Mouse (Mus musculus) megakaryocyte-erythroid progenitor cell, adult 5-6 weeks (primary cell): ENCODE measurements around the gene Igfn1. TPM values are rescaled to one million over a fixed set of nuclear protein-coding genes. Genes with fewer than 3 reads are reported as not detected.
A peak's percentile ranks its signal among the peaks of the same experiment; 100 is the strongest.

Experiments used
- ATAC-seq: replicated peaks from 2 replicates; pipeline ENCODE4 v1.8.0; 2016; ENCODE audit warnings: mild to moderate bottlenecking, inconsistent platforms; ENCODE audit not compliant: severe bottlenecking, poor library complexity, low FRiP score, low TSS enrichment
- total RNA-seq, 2 experiments: library from RNA; stranded (forward) in 1 of 2; stranded (reverse) in 1 of 2; fragments of 200-1000, 215-1000 nt in 1 of 2; fragments of >200 nt in 1 of 2; fragmentation: Nextera tagmentation in 1 of 2; gene quantifications; 2 replicates each; pipeline ENCODE4 v1.2.3; 2014 to 2017

Gene Igfn1
- total RNA-seq, 2 experiments from 2014 or later, result not detected

DNA sequence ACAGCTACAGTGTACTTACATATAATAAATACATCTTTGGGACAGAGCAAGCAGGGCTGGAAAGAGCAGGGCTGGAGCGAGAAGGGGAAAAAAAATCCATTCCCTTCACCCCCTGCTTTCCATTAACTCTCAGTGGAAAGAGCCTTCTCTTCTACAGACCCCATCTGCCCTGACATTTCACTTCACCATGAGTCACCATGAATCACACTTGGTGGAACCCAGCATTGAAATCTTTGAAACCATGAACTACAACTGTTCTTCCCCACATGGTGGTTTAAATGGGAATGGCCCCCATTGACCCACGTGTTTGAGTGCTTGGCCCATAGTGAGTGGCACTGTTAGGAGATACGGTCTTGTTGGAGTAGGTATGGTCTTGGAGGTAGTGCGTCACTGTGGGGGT, 4.1 kb upstream of the Igfn1 start:
- ATAC-seq, result no peak

DNA sequence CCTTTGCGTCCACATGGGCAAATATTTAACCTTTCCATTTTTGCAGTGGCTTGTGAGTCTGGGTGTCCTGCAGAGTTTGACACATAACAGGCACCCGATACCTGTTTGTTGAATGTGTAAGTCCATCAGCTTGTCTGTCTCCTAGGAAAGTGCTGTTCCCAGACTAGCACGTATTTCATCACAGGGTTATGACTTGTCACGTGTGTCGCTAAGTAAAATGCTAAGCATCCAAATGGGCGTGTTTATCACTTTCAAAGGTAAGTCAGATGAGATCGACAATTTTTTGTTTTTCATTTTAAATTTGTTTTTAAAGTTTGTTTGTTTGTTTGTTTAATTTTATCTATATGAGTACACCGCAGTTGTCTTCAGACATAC, 2.0 kb upstream of the Igfn1 start:
- ATAC-seq, result peak; percentile 13; the same call in 1 of the 2 replicates

DNA sequence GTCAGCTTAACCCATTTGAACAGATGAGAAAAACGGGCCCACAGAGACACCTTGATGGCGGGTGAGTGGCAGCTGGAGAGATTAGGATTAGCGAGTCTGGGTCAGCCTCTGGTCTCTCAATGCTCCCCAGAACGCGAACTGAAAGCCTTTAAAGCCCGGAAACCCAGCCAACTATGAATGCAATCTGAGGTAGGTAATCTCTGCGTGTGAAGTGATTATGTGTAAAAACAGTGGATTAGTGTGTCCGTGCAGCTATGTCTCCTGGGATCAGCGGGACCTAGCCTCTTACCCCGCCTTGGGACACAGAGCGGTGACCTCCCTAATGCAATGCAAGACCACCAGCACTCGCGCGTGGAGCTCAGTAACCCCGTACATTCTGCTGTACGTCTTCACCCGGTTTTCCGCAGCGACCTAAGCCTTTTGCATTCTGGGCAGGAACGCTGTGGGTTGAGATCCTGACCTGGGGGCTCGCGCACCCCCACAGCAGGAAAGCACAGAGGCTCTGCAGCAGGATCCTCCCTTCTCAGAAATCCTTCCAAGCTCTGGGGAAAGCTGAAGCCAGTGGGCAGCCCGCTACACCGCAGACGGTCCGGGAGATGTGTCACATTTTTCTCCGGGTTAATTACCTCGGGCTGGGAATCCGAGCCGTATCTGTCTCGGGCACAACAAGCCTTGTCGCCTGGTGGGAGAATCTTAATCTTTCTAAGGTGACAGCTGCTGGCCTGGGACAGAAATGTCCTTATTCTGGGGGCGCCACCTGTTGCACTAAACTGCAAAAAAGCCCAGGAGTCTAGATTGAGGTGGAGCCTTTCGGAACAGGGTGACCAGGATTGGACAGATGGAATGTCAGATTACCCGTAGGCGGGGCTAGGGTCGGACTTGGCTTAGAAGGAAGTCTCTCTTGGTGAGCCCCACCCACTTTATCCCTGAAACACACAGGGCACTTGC, 1.3 kb upstream of the Igfn1 start, which contains the start of gene Tmem9:
Tmem9 (plus strand) TSS at position 940 of the 948 bp plus-strand sequence.
- ATAC-seq, result peak; percentile 98

DNA sequence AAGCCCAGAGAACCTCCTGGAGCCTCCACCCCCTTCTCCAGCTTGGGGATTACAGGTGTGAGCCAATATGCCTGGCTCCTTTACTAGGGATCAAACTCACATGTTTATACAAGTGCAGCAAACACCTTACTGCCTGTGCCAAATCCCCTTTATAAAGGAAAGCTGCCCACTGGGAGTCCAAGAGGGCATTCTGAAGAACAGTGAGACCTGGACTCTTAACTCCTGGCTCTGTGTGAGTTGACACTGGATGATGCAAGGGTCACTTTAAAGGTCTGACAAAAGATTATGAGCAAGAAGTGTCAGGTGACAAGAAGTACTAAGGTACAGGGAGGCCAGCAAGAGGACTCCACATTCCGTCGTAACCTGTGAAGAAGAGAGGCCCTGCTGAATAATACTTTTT, 4.7 kb downstream of the Igfn1 start:
- ATAC-seq, result no peak

DNA sequence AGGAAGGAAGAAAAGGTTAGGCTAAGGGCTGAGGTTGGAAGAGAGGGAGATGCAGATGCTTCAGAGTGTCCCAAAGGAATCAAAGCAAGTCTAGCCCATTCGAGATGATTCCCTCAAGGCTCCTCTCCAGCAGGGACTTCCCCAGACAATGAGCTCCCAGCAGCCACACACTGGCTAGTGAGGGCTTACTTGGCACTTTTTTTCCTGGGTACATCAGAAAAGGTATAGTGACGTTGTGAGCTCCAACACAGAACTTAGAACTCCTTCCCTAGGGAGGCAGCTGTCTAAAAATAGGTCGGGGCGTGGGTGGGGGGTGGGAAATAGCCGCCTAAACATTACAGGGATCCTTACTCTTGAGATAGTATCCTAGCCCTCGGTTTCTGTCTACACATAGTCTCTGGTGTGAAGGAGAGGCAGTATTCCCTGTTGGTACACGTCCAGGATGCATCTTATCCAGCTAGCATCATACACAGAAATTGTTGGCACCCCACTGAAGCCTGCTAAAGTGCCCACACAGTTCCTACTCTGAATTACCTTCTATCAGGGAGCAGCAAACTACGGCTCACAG, 6.3 kb downstream of the Igfn1 start:
- no peak for ATAC-seq

DNA sequence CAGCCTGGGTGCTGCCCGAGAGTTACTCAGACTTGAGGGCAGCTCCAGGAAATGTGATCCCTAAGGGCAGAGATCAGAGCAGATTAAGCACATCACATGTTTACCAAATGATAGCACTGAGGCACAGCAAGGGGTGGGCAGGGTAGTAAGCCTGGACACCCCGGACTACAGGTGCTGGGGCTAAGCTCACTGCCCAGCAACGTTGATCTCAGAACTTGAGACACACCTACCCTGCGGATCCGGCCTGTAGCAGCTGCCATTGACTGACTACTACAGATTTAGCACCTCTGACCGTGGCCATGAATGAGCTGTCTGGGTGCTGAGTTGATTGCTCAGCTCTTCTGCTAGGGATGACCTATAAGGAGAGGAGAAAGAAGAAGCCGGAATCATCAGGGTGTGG, 8.6 kb downstream of the Igfn1 start:
- no peak for ATAC-seq

DNA sequence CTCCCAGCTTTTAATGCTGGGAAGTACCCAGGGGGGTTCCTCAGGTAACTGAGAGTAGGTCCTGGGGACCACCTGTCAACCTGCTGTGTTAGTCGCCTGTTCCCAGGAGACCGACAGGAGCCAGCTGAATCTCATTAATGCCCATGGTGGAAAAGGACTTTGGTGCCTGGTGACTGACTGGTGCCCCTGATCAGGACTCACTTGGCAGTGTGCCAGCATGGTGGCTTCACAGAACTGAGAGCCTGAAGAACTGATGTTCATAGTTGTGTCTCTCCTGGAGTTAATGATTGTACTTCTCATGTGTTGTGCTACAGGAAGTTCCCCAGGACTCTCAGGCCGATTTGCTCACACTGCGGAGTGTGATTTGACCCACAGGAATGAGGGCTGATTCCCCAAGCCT, 12.7 kb downstream of the Igfn1 start:
- no peak for ATAC-seq

DNA sequence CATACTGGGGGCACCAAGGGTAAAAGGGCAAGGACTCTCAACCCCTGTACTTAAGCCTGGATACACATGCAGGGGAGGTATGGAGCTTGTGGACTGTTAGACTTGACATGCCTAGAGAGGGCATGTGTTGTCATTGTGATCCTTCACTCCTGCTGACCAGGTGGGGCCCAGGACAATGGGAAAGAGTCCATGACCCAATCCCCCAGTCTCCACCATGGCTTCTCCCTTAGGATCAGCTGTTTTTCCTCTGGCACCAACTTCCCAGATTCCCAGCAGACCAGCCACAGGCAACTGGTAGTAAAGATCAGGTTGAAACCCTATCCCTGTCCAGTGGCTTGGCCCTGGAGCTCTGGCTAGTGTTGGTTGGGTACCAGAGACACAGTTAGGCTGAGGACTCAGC, 16.3 kb downstream of the Igfn1 start:
- no peak for ATAC-seq

DNA sequence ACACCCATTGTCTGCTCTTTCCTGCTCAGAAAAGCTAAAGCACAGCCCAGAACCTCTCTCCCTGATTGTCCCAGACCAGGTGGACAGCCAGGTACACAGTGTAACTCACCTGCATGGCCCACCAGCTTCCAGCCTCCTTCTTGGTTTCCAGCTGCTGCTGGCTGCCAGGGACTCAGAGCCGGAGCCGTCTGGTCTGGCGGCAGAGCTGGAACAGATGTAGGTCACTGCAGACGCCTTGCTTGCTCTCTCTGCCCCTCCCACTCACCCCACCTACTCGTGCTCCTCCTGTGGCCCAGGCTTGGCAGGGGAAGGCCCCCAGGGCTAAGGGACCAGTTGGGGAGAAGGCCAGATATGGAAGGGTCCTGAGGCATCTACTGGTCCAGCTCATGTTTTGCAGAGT, 22.0 kb downstream of the Igfn1 start:
- no peak for ATAC-seq

DNA sequence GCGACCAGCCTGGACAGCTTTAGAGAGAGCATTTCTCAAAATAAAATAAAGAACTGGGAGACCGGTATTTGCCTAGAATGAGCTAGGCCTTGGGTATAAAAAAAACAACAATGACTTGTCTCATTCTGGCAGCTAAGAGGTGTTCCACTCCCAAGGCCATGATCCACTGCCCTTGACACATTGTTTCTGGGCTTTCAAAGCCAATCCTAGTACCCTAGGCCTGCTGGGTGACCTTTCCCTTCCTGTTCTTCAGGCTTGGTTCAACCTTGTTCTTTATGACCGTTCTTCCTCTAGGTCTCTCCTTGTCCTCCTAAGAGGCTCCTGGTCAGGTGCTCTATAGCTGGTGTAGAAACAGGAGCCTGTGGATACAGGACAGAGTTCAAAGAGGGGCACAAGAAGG, 33.6 kb downstream of the Igfn1 start:
- no peak for ATAC-seq

DNA sequence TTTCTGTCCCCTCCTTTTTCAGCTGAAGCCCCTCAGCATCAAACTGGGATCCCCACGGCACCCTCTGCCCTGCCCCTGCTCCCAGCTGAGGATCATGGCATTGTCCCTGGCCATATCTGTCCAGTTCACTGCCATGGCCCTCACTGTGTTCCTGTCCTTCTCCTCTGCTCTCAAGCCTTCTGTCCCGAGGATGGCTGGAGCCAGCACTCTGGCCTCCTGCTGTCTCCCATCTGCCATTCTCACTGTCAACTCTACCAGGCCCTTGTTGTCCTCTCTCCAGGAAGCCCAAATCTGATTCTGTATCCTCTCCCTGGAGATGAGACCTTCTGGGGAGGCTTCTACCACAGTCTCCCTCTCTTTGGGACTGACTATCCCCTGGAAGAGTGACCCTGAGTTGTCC, 35.7 kb downstream of the Igfn1 start:
- no peak for ATAC-seq

DNA sequence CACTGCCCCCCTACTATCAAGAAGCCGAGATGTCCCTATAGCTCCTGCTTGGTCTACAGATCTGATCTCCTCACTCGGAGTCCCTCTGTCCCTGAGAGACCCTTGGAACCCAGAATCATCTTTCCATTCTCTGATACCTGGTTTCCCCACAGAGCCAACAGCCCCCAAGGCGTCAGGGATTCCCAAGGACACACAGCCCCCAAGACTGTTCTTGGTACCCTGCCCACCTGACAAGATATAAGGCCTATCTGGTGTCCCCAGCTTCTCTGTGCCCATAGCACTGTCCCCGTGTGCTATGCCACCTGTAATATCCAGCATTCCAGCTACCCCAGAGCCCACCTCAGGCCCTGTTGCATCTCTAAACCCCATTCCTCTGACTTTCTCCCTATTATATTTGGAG, 38.4 kb downstream of the Igfn1 start:
- ATAC-seq, result no peak

DNA sequence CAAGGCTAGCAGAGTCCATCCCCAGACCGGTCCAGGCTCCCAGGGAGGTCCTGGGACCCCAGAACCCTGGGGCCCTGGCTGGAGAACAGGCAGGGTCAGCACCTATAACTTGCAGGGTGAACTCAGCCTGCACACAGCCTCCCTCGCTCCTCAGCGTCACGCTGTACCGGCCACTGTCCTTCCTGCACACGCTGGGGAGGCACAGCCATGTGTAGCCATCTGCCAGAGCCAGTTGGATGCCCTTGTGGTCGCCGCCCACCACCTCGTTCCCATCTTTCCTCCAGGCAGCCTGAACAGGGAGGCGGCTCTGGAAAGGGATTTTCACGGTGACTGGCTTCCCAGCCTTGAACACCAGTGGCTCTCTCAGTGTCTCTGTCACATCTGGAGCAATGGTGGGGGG, 41.6 kb downstream of the Igfn1 start:
- ATAC-seq, result no peak

DNA sequence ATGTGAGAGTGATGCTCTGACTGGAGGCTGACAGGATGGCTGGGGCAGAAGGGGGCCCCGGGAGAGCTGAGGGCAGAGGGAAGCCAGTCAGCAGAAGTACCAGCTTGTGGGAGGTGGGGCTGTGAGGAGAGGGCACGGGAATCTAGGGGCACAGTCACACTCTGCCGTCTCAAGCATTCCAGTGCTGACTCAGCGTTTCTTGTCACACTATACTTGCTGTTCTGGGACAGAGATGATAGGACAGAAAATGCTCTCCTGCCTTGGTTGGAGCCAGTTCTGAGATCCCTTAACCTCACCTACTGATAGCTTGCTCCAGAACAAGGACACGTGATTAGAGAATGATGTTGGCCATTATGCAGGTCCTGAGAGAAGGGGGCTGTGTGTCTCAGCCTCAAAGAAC, 43.0 kb downstream of the Igfn1 start:
- no peak for ATAC-seq

DNA sequence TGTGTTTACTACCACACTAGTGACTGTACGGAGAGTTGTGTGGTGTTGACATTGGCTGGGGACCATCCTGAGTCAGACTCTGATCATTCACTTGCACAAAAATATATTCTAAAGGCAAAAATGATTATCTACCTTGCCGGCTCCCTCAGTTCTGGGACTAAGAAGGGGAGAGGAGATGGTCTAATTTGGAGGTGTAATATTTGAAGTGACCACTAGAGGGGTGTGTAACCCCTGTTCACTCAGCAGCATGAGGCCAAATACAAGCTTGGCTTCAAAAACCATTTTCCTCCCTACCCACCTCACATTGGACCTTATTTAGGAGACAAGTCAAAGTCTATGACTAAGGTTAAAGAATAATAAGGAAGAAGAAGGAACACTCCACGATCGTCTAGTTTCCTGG, 47.7 kb downstream of the Igfn1 start:
- peak; percentile 64 for ATAC-seq

DNA sequence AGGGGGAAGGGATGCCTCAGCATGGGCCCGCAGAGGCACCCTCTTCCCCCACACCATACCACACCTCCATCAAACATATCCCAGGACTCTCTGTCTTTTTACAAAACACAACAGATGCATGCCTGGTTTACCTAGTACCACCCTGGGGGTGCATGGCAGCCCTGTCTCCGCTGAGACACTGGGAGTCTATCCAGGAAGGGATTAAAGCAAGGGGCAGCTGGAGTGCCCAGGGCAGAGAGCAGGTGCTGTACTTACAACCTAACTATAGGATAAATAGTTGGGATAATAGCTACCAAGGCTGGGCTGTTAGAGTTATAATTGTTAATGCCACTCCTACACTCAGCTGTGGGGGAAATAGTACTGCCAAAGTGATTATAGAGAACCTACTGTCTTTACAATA, 57.3 kb downstream of the Igfn1 start:
- ATAC-seq, result no peak

DNA sequence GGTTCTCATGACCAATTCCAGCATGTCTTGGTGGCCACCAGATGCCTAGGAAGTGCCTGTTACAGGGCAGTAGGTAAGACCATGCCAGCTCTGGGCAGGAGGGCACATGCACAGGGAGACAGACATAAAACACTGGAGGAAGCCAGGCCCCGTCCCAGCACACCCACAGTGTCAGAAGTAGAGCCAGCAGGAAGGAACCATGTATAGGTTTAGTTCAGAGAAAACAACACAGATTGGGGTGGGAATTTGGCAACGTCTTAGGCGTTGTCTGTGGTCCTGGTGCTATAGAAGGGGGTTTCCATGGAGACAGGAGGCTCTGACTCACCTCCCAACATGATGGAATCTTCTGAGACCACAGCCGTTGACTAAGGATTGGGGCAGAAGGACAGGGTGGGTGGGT, 59.9 kb downstream of the Igfn1 start:
- no peak for ATAC-seq

DNA sequence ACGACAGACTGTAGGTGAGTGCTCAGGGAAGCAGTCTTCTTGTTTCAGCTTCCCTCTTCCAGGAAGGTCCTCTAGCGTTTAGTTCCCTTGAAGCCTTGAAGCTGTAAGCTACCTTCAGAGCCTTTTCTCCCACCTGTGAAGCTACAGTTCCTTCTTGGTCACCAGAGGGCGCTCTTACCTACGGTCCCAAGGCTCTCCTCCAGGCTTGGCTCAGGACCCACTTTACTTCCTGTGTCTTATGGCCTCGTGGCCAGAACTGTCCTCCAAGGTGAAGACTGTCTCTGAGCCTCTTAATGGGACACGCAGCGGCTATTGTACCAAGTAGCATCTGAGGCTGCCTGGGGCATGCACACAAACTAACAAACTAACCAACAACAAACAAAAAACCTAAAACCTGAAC, 60.4 kb downstream of the Igfn1 start:
- peak; percentile 52; the same call in 1 of the 2 replicates for ATAC-seq

DNA sequence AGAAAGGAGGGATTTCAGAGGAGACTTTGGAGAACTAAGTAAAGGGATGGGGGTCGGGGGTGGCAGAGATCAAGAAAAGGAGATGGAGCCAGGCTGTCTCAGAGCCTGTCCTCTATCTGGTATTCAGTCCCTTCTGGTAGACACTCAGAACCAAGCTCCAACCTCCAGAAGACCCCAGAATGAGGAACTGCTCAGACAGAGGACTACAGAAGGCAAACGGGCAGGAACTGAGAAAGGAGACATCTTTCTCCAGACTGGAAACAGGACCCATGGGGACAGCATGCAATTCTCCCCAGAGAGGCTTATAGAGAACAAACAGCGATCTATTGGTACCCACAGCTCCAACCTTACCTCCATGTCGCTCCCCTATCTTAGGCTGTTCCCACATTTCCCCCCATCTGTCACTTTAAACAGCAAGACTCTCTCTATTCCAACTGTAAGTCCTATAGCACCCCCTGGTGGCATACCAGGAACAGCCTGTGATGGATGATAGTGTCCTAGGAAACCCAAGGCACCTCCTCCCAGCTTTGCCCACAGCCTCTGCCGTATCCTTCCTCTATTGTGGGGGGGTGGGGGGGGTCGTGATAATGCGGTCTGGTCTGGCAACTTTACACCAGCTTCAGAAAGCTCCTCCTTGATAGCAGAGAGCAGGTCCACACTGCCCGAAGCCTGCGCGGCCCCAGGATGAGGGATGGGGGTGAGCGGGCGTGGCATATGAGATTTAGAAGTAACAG, 61.4 kb downstream of the Igfn1 start:
- peak; percentile 50 for ATAC-seq

DNA sequence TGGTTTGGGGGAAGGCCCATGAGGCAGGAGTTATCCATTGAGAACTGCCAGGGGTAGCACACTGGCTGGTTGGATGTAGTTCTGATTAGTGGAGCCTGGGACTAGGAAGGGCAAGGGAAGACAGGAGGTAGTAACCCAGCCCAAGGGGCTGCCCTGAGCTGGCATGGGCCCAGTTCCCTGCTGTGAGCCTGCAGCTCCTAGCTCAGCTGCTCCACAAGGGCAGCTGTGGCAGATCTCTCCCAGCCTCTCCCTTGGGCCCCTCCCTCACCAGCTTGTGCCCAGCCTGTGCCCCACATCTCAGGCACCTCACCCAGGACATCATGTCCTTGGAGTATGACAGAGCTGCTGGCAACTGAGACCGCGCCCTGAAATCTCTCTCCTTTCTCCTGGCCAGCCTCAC, 62.4 kb downstream of the Igfn1 start:
- no peak for ATAC-seq
